Mouse (Mus musculus): Measurements from ENCODE around the gene Thap7.

Thap7 gene

DNA sequence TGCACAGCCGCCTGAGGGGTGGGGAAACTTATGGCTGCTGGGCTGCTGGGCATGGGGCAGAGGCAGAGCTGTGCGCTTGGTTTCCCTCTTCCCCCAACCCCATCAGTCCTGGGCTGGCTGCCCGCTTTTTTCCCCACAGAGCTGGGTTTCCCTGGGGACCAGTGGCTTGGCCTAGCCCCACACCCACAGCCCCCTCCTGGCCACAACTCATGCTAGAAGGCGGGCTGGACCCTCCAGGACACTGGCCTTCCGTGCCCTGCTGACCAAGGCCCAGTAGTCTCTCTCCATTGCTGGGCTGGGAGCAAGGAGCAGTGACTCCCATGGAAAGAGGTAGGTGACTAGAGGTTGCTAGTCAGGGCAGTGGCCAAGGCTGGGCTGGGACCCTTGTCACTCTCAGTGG is 39.8 kb downstream of the Thap7 start:
- no peak for DNase-seq (ENCODE audit: extremely low read depth, insufficient read length, low spot score)

- DNase-seq (ENCODE audit: extremely low read depth, insufficient read length, low spot score), result no peak
Measured at GRCm38 (mm10) chr16:17489469-17490111, 41.3 kb downstream of the Thap7 start, which contains the start of gene Aifm3. Gene Aifm3 (plus strand): TSS chr16:17489611.

GRCm38 (mm10) chr16:17488478-17489468 is 42.2 kb downstream of the Thap7 start:
- no peak for DNase-seq (ENCODE audit: extremely low read depth, insufficient read length, low spot score)

- DNase-seq (ENCODE audit: extremely low read depth, insufficient read length, low spot score), result no peak
Measured at GRCm38 (mm10) chr16:17486505-17486904, 44.4 kb downstream of the Thap7 start.

- no peak for DNase-seq (ENCODE audit: extremely low read depth, insufficient read length, low spot score)
Measured at GRCm38 (mm10) chr16:17481465-17481864, 49.5 kb downstream of the Thap7 start.

- no peak for DNase-seq (ENCODE audit: extremely low read depth, insufficient read length, low spot score)
Measured at GRCm38 (mm10) chr16:17478331-17478943, 52.5 kb downstream of the Thap7 start.

All from 3134 (cell line).